Mouse (Mus musculus) heart, postnatal 14 days (tissue): ENCODE measurements at regions not wholly inside any gene's neighbourhood (a gene's known extent, or its start where the extent isn't known, plus 50 kb on each side); places are given as distances from the start of the nearest gene placed in this dataset.
"Not testable (repeated sequence)": the region's sequence is repeated elsewhere in the genome, so short reads cannot be mapped to it uniquely, and the experiment has no call there.

Source experiments
- DNase-seq, 2 experiments: peaks; one replicate each; pipeline ENCODE4 v3.0.0; 2021 to 2022
- intact Hi-C: fragments of 180-260 bp; cut with DNase I; formaldehyde crosslinking; loops from one replicate; pipeline ENCODE4 v1.15.1; 2025

DNA sequence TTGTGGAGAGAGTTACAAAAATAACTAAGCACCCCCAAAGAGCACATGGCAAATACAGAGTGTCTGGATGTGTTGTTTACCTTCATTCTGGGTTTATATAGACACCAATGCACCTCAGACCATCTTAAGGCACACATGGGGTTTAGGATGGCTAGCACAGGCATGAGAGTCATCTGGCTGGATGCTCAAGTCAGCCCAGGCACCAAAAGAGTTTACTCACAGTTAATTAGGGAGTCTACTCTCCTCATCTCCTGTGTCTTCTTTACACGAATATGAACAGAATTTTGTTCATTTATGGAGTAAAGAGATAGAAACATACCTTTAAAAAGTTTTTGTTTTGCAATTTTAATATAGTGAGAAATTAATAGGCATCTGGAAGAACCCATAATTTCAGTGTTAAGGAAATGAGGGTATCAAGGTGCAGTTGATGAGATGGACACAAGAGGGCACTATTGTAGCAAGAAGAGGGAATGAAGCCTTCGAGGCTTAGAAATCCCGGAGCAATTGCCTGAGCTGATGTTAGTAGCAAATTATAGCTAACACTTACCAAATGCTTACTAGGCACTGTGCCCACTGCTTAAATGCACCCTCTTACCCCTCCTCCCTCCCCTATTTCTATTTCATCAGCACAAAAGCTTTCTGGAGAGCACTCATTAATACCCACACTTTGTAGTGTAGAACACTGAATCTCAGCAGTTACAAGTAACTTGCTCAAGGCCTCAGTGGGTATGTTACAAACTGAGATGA, 174.6 kb downstream of the Eepd1 start:
- intact Hi-C loops = loop anchor here (1.0 kb wide), 1 partner anchor 1120 kb away; no protein-coding TSS in a partner anchor
- DNase-seq = peak; percentile 34 to 67

GRCm38 (mm10) chr9:25656534-25656933, 175.2 kb downstream of the Eepd1 start:
- intact Hi-C loops = loop anchor here (1.0 kb wide), 1 partner anchor 1120 kb away; no protein-coding TSS in a partner anchor
- DNase-seq = no peak

GRCm38 (mm10) chr9:25683635-25684333, 202.4 kb downstream of the Eepd1 start:
- intact Hi-C loops = no loop called here
- DNase-seq = no peak

- intact Hi-C loops = no loop called here
- DNase-seq = peak; percentile 4 to 18
Observed at GRCm38 (mm10) chr9:25693632-25694031, 212.3 kb downstream of the Eepd1 start.

GRCm38 (mm10) chr9:25695018-25695417, 213.7 kb downstream of the Eepd1 start:
- DNase-seq = no peak
- intact Hi-C loops = no loop called here

GRCm38 (mm10) chr9:25713636-25714035, 232.3 kb downstream of the Eepd1 start:
- intact Hi-C loops = no loop called here
- DNase-seq = no peak

DNA sequence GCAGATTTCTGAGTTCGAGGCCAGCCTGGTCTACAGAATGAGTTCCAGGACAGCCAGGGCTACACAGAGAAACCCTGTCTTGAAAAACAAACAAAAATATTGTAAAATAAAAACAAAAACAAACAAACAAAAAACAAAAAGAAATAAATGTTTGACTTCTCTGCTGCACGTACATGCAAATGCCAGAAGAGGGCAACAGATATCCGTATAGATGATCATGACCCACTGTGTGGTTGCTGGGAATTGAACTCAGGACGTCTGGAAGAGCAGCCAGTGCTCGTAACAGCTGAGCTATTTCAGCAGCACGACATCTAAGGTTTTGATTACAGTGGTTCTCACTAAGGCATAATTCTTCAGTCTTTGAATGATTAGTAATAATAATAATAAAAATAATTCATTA, 262.8 kb downstream of the Eepd1 start:
- intact Hi-C loops = no loop called here
- DNase-seq = no peak

- intact Hi-C loops = no loop called here
- no peak for DNase-seq
Observed at GRCm38 (mm10) chr9:25751138-25751537, 269.8 kb downstream of the Eepd1 start.

DNA sequence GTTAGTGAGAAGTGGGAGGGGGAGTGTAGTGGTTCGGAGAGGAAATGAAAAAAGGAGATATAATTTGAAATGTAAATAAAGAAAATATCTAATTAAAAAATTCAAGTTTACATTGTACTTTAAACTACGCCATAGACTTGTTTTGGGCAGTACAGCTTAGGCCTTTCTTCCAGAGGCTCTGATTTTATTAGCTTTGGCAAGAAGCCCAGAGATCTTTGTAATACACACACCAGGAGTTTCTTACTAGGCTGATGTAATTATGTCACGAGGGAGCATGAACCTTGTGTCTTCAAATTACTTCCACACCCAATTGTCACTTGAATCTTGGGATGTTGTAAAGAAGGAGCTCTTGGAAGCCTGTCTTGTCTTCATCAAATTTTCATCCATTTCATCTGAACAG, 292.6 kb downstream of the Eepd1 start:
- no peak for DNase-seq
- intact Hi-C loops = no loop called here

DNA sequence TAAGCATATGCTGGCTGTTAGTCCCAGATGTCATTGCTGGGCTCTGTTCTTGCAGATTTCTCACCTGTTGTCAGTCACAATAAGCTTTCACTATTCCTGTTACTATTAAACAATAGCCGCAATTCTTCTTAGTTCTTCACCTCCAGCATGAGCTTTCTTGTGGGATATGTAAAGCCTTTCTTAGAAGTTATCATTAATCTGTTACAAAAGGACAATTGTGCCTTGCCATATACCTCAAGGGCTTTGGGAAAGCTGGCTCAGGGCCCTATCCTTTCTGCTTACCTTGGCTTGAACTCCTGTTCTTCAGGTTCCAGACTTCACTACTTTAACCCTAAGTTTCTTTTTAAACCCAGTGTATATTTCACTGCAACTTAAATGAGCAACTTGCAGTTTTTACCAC, 301.3 kb downstream of the Eepd1 start:
- DNase-seq = no peak
- intact Hi-C loops = no loop called here

- intact Hi-C loops = no loop called here
- no peak for DNase-seq
Observed at GRCm38 (mm10) chr9:25795142-25795910, 314.0 kb downstream of the Eepd1 start.

DNA sequence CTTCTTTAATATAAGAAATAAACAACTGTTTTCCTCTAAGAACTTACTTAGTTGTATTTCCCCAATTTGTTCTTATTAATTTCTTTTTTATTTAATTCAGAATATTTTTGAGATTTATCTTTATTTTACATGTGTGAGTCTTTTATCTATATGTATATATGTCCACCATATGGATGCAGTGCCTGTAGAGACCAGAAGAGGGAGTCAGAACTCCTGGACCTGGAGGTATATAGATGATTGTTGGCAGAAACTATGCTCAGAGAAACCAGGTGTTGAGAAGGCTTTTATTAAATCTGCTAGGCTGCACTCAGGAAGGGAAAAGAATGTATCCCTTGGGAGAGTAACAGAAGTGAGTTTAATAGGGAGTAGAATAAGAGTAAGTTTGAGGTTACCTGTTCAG, 328.2 kb downstream of the Eepd1 start:
- no peak for DNase-seq
- intact Hi-C loops = no loop called here

DNA sequence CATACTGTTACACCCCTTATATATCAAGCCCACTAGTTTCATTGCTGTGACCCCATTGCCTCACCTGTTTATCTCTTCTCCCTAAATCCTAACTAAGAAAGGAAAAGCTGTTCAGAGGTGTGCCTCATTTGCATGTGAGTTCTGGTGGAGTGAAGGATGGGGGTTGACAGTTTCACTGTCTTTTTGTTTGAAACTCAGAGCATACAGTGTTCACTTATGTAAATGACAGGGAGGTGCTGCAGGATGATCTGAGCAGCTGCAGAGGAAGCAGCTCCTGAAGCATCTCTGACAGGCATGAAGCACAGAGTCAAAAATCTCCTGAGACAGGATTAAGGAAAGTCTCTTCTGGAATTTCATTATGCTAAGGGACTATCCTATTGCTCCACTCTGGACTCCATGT, 351.9 kb downstream of the Eepd1 start:
- intact Hi-C loops = no loop called here
- DNase-seq = no peak

GRCm38 (mm10) chr9:25849914-25850313, 368.6 kb downstream of the Eepd1 start:
- DNase-seq, intact Hi-C loops: not testable (repeated sequence)

DNA sequence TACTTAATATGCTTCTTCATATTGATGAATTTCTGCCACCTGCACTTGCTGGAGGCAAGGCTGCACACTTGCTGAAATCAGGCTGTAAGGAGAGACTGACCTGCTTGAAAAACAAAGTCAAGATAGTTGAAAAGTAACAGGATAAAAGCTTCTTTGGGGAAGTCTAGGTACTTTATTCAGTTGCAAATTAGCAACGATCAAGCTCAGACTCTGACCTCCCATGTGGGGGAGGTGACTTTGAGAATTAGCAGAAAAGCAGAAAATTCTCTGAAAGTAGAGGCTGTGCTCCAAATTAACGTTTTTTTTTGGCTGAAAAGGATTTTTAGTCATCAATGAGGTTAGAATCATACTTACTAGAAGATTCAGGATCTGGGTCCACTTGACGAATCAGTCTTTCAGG, 369.3 kb downstream of the Eepd1 start:
- intact Hi-C loops, DNase-seq: not testable (repeated sequence)

DNA sequence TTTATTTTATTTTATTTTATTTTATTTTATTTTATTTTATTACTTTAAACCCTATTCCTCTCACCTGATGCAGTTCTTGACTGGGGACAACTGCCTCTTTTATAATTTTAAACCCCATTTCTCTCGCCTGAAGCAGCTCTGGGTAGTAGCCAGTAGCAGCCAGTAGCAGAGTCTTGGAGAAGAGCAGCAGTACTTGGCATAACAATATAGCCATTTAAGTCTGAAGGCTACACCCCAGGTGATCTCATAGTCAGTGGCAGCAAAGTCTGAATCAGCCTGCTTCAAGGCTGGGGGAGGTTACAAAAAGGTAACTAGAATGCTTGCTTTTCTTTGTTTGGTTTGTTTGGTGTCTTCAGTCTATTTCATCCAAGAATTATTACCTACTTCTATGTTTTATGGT, 373.2 kb downstream of the Eepd1 start:
- intact Hi-C loops = no loop called here
- DNase-seq = no peak

DNA sequence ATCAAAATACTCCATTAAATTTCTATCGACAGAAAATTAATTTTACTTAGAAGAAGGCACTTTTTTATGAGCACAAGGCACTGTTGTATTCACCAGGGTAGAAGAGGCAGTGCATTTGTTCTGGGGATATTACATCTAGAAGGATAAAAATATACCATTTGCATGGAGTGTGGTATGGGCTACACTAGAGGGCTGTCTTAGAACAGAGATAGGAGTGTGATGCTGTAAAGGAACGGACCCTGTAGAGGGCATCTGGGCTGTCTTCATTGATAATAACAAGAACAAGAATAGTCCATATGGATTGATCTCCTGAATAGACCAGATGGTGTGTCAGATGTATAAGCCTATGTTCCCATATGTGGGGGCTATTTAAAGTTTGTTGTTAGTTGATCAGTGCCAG, 388.9 kb downstream of the Eepd1 start:
- DNase-seq = no peak
- intact Hi-C loops = no loop called here

DNA sequence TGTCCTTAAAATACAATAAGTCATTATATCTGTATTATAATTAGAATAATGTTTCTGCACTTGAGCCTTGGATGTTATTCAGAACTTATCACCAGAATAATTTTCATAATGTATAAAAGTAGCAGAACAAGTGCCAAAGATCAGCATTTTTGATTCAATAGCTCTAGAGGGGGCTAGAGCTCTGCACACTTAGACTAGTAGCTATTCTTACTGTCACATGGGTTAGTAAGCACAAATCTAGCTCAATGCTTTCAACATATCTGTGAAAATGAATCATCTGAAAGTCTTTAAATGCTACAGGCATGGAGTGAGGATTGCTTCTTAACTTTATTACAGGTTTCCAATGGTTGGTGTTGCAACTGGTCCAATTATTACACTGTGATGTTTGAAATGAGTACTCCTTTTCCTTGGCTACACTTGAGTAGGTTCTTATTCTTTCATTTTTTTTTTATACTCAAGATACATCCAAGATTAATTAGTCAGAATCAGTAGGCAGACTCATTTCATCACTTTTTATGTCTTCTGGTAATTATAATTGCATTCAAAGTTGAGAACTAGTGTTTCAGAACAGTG, 415.1 kb downstream of the Eepd1 start:
- intact Hi-C loops = loop anchor here (10.0 kb wide), 1 partner anchor 878 kb away; no protein-coding TSS in a partner anchor
- no peak for DNase-seq
